Mouse (Mus musculus): ENCODE results near the gene Nckap5. TPM values are rescaled to one million over a fixed set of nuclear protein-coding genes. Genes with fewer than 3 reads are reported as not detected.

Gene Nckap5
- polyA plus RNA-seq, 1 experiment from 2014 or later, result 16.6 TPM

DNA sequence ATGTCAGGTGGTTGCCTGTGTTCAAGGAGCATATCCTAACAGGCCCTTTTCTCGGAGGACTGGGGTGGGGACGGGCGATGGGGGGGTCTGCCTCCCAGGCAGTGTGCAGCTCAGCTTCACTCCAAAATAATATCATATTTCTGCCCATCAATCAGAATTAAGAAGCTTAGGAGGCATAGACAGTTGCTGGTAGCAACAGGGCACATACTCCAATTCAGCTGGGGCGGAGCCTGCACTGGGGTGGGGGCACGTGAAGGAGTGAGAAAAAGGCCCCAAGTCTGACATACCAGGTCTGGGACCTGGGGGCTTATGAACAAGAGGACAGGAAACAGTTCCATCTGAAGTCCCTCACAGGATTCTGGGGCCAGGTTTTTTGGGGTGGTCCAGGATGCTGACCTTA, 339.2 kb downstream of the Nckap5 start:
- DNase-seq (ENCODE audit: low spot score), result no peak
- no peak overlapping the region for H3K27ac ChIP-seq (ENCODE audit: low read depth, low read length)
- no peaks in the 10 kb centered on the region for H3K36me3 ChIP-seq (ENCODE audit: control insufficient read depth, insufficient read depth, low read length)
- WGBS, result 82% methylated on average over 5 of the region's 5 CpGs
- no peaks in the 10 kb centered on the region for H3K9me3 ChIP-seq (ENCODE audit: control insufficient read depth, low read length)
- peaks cover 6% of the 10 kb centered on the region; the same call in 1 of the 2 replicates for H3K4me1 ChIP-seq (replicated peaks; ENCODE audit: control insufficient read depth, insufficient read depth, low read length)
- no peaks in the 10 kb centered on the region for H3K27me3 ChIP-seq (ENCODE audit: control insufficient read depth, insufficient read depth, low read length)
- H3K9ac ChIP-seq (ENCODE audit: low read length), result no peak overlapping the region
- H3K4me3 ChIP-seq (ENCODE audit: low read depth, low read length), result no peak overlapping the region
- no peak overlapping the region for H3K4me2 ChIP-seq (ENCODE audit: low read depth, low read length, severe bottlenecking)
- no peak for ATAC-seq (replicated peaks; ENCODE audit: low FRiP score)

DNA sequence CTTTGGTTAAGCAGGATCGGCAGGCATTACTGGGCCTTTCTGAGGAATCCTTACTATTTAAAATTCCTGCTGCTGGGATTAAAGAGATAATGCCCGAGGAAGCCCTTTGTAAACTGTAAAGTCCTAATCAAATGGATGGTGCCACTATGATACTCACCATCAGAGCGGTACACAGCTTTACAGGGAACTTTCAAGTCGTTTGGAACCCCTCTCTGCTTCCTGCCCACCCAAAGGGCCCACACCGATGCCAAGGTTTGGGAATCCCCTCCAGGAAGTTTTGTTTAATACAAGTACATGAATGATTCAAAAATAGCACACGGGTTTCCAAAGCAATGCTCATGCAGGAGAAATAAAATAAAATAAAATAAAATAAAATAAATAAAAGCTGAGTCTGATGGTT, 340.3 kb downstream of the Nckap5 start:
- no peak overlapping the region for H3K4me3 ChIP-seq (ENCODE audit: low read depth, low read length)
- 25% methylated on average over 6 of the region's 6 CpGs for WGBS
- no peaks in the 10 kb centered on the region for H3K36me3 ChIP-seq (ENCODE audit: control insufficient read depth, insufficient read depth, low read length)
- H3K27me3 ChIP-seq (ENCODE audit: control insufficient read depth, insufficient read depth, low read length), result no peaks in the 10 kb centered on the region
- no peak for DNase-seq (ENCODE audit: low spot score)
- H3K4me1 ChIP-seq (replicated peaks; ENCODE audit: control insufficient read depth, insufficient read depth, low read length), result peaks cover 6% of the 10 kb centered on the region; the same call in 1 of the 2 replicates
- H3K9me3 ChIP-seq (ENCODE audit: control insufficient read depth, low read length), result no peaks in the 10 kb centered on the region
- H3K4me2 ChIP-seq (ENCODE audit: low read depth, low read length, severe bottlenecking), result no peak overlapping the region
- H3K9ac ChIP-seq (ENCODE audit: low read length), result no peak overlapping the region
- ATAC-seq (replicated peaks; ENCODE audit: low FRiP score), result no peak
- H3K27ac ChIP-seq (ENCODE audit: low read depth, low read length), result no peak overlapping the region

GRCm38 (mm10) chr1:126484664-126485087, 345.9 kb downstream of the Nckap5 start:
- Histone ChIP-seq H3K27ac (ENCODE audit: low read depth, low read length) (no peak overlapping the region), H3K27me3 (ENCODE audit: control insufficient read depth, insufficient read depth, low read length) (no peaks in the 10 kb centered on the region), H3K4me1 (replicated peaks; ENCODE audit: control insufficient read depth, insufficient read depth, low read length) (no peaks in the 10 kb centered on the region), H3K36me3 (ENCODE audit: control insufficient read depth, insufficient read depth, low read length) (no peaks in the 10 kb centered on the region), H3K4me2 (ENCODE audit: low read depth, low read length, severe bottlenecking) (no peak overlapping the region), H3K9ac (ENCODE audit: low read length) (no peak overlapping the region), H3K9me3 (ENCODE audit: control insufficient read depth, low read length) (no peaks in the 10 kb centered on the region), H3K4me3 (ENCODE audit: low read depth, low read length) (no peak overlapping the region)
- WGBS, result 85% methylated on average over 6 of the region's 6 CpGs
- ATAC-seq (replicated peaks; ENCODE audit: low FRiP score) (no peak), DNase-seq (ENCODE audit: low spot score) (no peak)

DNA sequence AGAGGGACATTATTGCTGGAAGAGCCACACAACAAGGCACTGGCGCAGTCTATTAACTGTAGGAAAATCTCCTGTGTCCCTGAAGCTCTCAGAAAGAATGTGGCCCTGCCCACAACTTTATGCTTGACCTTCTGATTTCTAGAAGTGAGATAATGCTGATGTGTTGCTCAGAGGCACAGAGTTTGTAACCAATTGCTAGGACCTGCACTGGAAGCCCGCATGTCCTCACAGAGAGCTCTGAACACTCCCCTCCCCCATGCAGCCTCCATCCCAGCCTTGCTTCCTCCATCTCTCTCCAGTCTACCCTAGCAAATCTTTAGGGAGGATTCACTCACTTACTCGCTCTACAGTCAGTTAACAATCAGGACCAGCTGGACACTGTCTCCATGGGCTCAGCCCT, 346.9 kb downstream of the Nckap5 start:
- DNase-seq (ENCODE audit: low spot score), result no peak
- ATAC-seq (replicated peaks; ENCODE audit: low FRiP score), result no peak
- Histone ChIP-seq H3K4me2 (ENCODE audit: low read depth, low read length, severe bottlenecking) (no peak overlapping the region), H3K27me3 (ENCODE audit: control insufficient read depth, insufficient read depth, low read length) (no peaks in the 10 kb centered on the region), H3K9ac (ENCODE audit: low read length) (no peak overlapping the region), H3K4me3 (ENCODE audit: low read depth, low read length) (no peak overlapping the region), H3K27ac (ENCODE audit: low read depth, low read length) (no peak overlapping the region), H3K36me3 (ENCODE audit: control insufficient read depth, insufficient read depth, low read length) (no peaks in the 10 kb centered on the region), H3K9me3 (ENCODE audit: control insufficient read depth, low read length) (no peaks in the 10 kb centered on the region), H3K4me1 (replicated peaks; ENCODE audit: control insufficient read depth, insufficient read depth, low read length) (no peaks in the 10 kb centered on the region)
- 88% methylated on average over 3 of the region's 3 CpGs for WGBS

GRCm38 (mm10) chr1:126481459-126482228, 349.0 kb downstream of the Nckap5 start:
- Histone ChIP-seq H3K4me3 (ENCODE audit: low read depth, low read length) (no peak overlapping the region), H3K27me3 (ENCODE audit: control insufficient read depth, insufficient read depth, low read length) (no peaks in the 10 kb centered on the region), H3K4me2 (ENCODE audit: low read depth, low read length, severe bottlenecking) (no peak overlapping the region), H3K4me1 (replicated peaks; ENCODE audit: control insufficient read depth, insufficient read depth, low read length) (no peaks in the 10 kb centered on the region), H3K9ac (ENCODE audit: low read length) (no peak overlapping the region), H3K27ac (ENCODE audit: low read depth, low read length) (no peak overlapping the region), H3K36me3 (ENCODE audit: control insufficient read depth, insufficient read depth, low read length) (no peaks in the 10 kb centered on the region), H3K9me3 (ENCODE audit: control insufficient read depth, low read length) (no peaks in the 10 kb centered on the region)
- 86% methylated on average over 7 of the region's 7 CpGs for WGBS
- no peak for ATAC-seq (replicated peaks; ENCODE audit: low FRiP score)
- no peak for DNase-seq (ENCODE audit: low spot score)

DNA sequence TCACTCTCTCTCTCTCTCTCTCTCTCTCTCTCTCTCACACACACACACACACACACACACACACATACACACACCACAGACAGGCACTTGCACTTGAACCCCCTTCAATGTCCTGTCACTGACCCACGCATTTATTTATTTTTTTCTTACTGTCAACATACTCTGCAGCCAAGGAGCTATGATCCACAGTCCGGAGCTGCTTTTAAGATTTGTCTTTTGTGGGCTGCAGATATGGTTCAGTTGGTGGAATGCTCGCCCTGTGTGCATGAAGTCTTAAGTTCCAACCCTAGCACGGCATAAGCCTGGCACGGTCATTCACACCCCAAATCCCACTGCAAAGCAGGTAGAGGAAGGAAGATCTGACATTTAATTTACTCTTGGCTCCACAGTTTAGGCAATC, 357.6 kb downstream of the Nckap5 start:
- no peaks in the 10 kb centered on the region for H3K27me3 ChIP-seq (ENCODE audit: control insufficient read depth, insufficient read depth, low read length)
- H3K9ac ChIP-seq (ENCODE audit: low read length), result no peak overlapping the region
- 90% methylated on average over 5 of the region's 5 CpGs for WGBS
- no peaks in the 10 kb centered on the region for H3K4me1 ChIP-seq (replicated peaks; ENCODE audit: control insufficient read depth, insufficient read depth, low read length)
- no peaks in the 10 kb centered on the region for H3K36me3 ChIP-seq (ENCODE audit: control insufficient read depth, insufficient read depth, low read length)
- ATAC-seq (replicated peaks; ENCODE audit: low FRiP score) (no peak), DNase-seq (ENCODE audit: low spot score) (no peak)
- H3K4me3 ChIP-seq (ENCODE audit: low read depth, low read length), result no peak overlapping the region
- H3K9me3 ChIP-seq (ENCODE audit: control insufficient read depth, low read length), result no peaks in the 10 kb centered on the region
- H3K4me2 ChIP-seq (ENCODE audit: low read depth, low read length, severe bottlenecking), result no peak overlapping the region
- no peak overlapping the region for H3K27ac ChIP-seq (ENCODE audit: low read depth, low read length)

- Histone ChIP-seq H3K9me3 (ENCODE audit: control insufficient read depth, low read length) (no peaks in the 10 kb centered on the region), H3K9ac (ENCODE audit: low read length) (no peak overlapping the region), H3K27me3 (ENCODE audit: control insufficient read depth, insufficient read depth, low read length) (no peaks in the 10 kb centered on the region), H3K4me3 (ENCODE audit: low read depth, low read length) (no peak overlapping the region), H3K4me2 (ENCODE audit: low read depth, low read length, severe bottlenecking) (no peak overlapping the region), H3K27ac (ENCODE audit: low read depth, low read length) (no peak overlapping the region), H3K36me3 (ENCODE audit: control insufficient read depth, insufficient read depth, low read length) (no peaks in the 10 kb centered on the region), H3K4me1 (replicated peaks; ENCODE audit: control insufficient read depth, insufficient read depth, low read length) (no peaks in the 10 kb centered on the region)
- WGBS, result 71% methylated on average over 2 of the region's 2 CpGs
- ATAC-seq (replicated peaks; ENCODE audit: low FRiP score) (no peak), DNase-seq (ENCODE audit: low spot score) (no peak)
These were observed 359.2 kb downstream of the Nckap5 start for GRCm38 (mm10) chr1:126471419-126471818.

DNA sequence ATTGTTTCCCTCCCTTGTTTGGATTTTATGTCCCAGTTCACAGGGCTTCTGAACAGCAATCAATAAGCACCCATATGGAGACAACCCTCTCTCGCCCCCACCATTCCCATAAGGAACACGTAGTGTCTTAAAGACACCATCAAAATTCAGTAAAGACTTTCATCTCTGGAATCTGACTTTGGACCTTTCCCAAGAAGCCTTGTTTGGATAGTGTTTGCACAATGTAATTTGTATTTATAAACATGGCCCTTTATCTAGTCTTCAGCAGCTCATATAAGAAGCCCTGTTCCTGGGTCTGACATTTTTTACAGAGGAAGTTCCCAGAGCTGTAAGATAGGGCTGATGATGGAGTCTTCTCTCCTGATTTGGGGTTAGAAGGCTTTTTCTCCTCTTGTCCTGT, 359.7 kb downstream of the Nckap5 start:
- no peaks in the 10 kb centered on the region for H3K4me1 ChIP-seq (replicated peaks; ENCODE audit: control insufficient read depth, insufficient read depth, low read length)
- no peak overlapping the region for H3K4me2 ChIP-seq (ENCODE audit: low read depth, low read length, severe bottlenecking)
- no peaks in the 10 kb centered on the region for H3K27me3 ChIP-seq (ENCODE audit: control insufficient read depth, insufficient read depth, low read length)
- H3K27ac ChIP-seq (ENCODE audit: low read depth, low read length), result no peak overlapping the region
- DNase-seq (ENCODE audit: low spot score) (no peak), ATAC-seq (replicated peaks; ENCODE audit: low FRiP score) (no peak)
- 92% methylated on average over 2 of the region's 2 CpGs for WGBS
- no peaks in the 10 kb centered on the region for H3K36me3 ChIP-seq (ENCODE audit: control insufficient read depth, insufficient read depth, low read length)
- no peak overlapping the region for H3K4me3 ChIP-seq (ENCODE audit: low read depth, low read length)
- no peak overlapping the region for H3K9ac ChIP-seq (ENCODE audit: low read length)
- H3K9me3 ChIP-seq (ENCODE audit: control insufficient read depth, low read length), result no peaks in the 10 kb centered on the region

Measured in forebrain, embryonic 11.5 days (tissue).